Mouse (Mus musculus) lung, postnatal 10 days (tissue): ENCODE measurements around the gene Disc1.
A peak's percentile ranks its signal among the peaks of the same experiment; 100 is the strongest.

ENCODE experiments used
- DNase-seq: peaks from one replicate; pipeline ENCODE4 v3.0.0; 2021

The Disc1 gene

DNA sequence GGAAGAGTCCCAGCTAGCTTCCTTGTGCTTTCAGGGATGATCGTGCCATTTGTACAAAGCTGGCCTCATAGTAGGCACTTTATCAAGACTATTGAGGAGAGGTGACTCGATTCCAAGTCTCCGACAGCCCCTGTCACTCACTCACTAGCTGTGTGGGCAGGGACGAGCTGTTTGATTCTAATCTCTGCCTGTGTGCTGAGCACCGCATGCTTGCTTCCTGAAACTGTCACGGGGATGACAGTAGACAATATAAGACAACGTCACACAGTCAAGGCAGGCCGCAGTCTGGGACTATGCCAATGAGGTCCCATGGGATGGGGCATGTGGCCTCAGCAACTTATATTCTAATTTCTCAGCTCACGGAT is 13.6 kb downstream of the Disc1 start:
- peak; percentile 80 for DNase-seq

GRCm38 (mm10) chr8:125068146-125068905 is 14.3 kb downstream of the Disc1 start:
- no peak for DNase-seq

GRCm38 (mm10) chr8:125069304-125069703 is 15.3 kb downstream of the Disc1 start:
- no peak for DNase-seq

DNA sequence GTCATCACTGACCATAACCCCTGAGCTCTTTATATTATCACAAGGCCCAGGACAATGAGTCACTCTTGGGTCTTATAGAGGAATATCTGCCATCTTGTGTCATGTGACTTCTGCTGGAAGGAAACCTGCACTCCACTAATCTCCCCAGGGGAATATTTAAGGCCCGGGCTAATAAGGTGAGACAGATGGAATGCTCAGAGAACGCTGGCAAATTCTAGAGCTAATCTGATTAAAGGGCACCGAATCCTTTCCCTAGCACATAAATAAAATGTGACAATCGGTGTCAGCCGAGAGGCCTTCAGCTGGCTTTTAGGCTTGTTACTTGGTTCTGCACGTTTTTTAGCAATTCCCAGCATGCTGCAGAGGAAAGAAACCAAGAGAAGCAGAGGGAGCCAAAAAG is 15.7 kb downstream of the Disc1 start:
- no peak for DNase-seq

- no peak for DNase-seq
Measured at GRCm38 (mm10) chr8:125074141-125074540, 20.1 kb downstream of the Disc1 start.

DNA sequence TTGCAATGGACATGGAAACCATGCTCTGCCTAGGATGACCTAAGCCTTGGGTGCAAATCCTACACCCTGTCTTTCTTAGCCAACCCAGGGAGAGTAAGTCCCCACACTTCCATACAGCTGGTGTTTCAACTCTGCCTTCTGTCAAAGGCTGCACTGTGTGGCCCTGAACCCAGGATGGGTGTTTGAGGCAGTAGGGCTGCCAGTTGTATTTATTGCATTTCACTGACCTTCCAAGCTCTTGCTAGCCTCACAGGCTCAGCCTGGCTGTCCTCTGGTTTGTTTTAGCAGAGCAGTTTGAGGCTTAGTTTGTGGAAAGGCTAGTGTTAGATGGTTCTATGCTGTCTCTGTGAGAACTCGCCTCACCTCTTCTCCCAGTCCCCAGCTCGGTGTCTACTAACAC is 20.6 kb downstream of the Disc1 start:
- no peak for DNase-seq

DNA sequence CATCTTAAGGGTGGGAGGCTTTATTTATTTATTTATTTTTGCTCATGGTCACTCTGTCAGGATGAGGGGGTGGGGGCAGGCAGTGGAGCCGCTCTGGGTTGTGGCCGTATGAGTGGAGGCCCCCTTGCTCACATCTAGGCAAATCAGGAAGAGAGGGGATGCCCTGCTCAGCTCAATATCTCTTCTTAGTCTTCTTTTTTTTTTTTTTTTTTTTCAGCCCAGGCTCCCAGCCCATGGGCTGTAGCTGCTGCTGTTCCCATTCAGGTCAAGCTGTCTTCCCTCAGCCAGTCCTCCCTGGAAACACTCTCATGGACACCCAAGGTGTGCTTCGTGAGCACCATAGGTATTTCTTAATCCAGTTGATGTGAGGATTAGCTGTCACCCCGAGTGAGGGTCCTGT is 21.4 kb downstream of the Disc1 start:
- DNase-seq = no peak

DNA sequence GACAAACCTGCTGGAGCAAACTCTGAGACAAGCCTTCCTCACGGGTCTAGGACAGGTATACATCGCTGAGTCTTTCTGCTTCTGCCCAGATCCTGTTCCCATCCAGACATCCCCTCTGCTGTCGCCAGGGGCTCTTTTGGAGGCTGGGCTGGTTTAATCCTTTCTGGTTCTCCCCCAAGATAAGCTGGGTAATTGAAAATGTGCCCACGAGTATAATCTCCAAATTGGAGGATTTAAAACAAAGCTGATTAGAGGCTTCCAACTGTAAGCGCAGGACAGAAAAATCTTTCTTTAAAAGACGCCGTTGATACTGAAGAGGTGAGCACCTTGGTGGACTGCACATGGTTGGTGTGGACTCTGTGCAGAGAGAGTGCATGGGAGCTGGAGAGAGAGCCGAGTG is 23.3 kb downstream of the Disc1 start:
- no peak for DNase-seq

DNA sequence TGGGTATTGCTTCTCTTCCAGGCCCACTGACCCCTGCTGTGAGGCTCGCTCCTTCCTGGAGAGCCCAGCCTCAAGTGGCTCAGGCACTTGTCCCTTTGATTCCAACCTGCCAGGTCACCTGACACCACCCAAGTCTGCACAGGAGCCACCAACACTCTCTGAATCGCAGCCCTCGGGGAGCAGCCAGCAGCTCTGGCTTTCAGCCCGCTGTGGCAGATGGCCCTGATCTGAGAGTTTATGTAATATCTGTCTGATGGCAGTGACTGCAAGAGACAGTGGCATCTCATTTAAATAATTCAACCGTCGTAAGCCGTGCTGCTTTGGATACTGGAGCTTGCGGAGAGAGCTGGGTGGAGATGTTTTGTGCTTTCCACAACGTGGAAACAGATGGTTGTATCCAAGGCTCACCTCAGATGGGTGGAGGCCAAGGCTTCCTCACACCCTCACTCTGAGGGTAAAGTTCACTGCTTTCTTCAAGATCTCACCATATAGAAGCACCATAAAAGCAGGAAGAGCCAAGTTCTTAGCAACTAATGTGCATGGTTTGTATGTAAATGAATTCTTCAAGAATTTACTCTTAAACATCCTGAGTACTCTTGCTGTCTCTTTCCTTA is 24.9 kb downstream of the Disc1 start:
- peak; percentile 46 for DNase-seq

DNA sequence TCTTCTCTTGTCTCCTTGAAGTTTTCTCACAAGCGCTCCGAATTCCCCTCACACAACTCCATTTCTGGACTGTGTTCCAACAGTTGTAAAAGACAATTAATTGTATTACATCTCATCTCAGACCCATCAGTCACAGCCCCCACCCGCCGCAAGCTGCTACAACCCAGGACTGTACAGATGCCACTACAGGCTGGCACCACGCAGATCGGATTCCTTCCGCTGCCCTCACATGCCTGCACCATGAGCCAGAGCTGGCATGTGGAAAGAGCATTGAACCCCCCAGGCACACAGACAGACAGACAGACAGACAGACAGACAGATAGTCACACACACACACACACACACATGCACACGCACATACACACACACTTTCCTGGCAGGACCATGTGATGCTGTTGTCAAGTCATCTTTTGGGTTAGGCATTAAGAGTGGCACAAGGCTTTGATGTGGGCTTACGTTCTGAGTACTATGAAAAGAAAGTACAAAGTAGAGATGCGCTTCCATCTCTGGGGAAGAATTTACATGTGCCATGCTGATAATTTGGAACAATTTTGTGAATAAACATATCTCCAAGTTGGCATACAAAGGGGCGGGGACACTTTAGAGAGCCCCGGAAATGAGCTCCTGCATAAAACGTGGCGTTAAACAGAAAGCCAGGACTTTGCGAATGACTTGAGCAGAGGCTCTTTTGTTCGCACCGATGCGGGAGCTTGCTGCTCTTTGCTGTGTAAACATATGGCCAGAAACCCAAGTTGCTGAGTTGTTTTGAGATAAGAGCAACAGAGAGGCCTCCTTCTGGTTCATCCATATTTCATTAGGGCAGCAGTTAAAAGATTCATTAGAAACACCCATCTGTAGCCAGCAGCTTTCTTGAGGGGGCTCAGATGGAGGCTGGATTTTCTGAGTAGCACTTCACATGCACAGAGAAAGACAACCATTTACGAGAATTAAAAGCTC is 26.7 kb downstream of the Disc1 start:
- DNase-seq = no peak

GRCm38 (mm10) chr8:125083746-125084145 is 29.8 kb downstream of the Disc1 start:
- DNase-seq = peak; percentile 65

DNA sequence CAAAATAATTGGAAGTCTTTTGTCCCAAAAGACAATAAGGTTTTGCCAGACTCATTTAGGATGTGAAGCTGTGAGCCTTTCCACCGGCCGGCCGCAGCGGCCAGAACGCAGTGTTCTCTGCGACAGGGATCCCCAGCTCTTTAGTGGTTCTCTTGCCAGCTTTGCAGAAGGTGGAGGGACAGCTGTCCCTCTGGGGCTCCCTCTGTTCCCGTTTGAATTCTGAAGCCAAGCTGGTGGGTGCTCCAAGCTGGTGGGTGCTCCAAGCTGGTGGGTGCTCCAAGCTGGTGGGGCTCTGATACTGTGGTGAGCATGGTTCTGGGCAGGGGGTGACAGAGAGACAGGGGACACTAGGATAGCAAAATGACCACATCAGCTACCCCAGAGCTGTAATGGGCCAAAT is 30.5 kb downstream of the Disc1 start:
- DNase-seq = no peak

DNA sequence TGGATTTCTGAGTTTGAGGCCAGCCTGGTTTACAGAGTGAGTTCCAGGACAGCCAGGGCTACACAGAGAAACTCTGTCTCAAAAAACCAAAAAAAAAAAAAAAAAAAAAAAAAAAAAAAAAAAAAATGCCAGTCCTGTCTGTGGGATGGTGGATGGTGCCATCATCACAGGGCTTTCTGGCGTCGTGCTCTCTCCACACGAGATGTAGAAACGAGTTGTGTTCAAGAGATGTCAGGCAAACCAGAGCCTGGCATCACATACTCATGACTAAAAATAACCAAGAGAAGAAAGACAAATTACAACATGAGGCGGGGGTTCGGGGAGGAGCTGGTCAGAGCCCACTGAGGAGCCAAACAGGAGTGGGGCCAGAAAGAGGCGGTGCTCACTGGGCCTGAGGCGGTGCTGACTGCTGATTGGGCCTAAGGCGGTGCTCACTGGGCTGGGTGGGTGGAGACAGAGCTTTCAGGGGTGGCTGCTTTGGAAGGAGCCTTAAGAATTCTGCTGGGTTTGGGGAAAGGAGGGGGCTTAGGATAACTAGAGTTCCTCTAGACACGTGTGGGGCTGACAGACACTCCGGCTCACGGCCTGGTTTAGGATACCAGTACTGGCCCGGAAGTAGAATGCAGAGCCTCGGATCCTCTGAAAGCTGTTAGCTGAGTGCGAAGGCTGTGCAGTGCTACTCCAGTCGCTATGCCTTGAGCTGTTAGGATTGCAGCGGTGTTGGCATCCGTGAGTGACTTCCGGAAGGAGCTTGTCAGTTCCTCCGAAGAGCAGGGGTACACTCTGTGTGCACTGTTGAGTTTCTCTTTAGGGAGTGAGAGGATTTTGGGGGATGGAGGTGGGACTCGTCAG is 37.1 kb downstream of the Disc1 start:
- DNase-seq = peak; percentile 92

DNA sequence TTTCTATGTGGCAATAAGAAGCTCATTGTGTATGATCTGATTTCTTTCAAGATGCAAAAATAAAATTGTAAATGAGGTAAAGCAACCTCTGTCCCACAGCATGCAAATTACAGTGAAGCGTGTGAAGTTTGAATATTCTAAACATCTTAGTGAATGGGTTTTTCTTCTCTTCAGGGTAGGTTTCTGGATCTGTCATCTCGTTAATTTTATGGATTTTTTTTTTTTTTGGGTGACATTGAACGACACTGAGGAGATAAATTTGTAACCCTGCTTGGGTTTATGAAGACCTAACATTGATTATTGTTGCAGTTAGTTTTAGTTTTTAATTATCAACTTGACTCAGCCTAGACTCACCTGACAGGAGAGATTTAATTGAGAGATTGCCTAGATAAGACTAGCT is 43.1 kb downstream of the Disc1 start:
- no peak for DNase-seq

GRCm38 (mm10) chr8:125098050-125098449 is 44.1 kb downstream of the Disc1 start:
- DNase-seq = no peak

DNA sequence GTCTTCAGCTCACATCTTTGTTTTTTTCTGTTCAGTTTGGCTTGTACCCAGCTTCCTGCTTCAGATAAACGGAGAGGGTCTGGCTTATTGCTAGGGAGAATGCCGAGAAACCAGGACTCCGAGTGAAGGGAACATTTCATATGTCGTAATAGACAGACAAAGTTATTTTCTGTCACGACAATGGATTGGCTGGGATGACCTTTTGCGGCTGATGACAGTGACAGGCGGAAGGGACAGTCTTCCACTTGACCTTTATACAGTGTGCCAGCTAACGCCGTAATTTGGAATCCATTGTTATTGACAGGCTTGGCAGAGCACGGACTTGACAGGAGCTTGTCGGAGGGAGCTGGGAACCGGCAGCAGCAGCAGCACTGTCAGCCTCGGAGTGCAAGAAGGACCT is 48.3 kb downstream of the Disc1 start:
- peak; percentile 66 for DNase-seq

- DNase-seq = no peak
Measured at GRCm38 (mm10) chr8:125113171-125113570, 59.2 kb downstream of the Disc1 start.

DNA sequence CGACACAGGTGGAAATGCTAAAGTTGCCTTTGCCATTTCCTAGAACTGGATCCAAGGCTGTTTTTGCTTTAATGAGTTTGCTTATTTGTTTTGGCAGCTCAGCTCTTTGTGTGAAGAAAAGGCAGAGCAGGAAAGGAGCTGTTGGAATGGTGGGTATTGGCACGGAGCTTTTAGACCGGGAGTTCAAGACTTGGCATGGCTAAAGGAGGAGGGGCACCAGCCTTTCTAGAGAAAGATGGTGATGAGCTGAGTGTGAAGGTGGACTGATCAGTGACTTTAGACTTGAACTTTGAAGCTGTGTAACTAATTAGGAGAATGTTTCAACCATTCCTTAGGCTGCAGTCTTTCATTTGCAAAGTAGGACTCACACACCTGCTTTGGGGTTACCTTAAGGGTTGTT is 59.8 kb downstream of the Disc1 start:
- no peak for DNase-seq

- DNase-seq = no peak
Measured at GRCm38 (mm10) chr8:125115321-125115720, 61.3 kb downstream of the Disc1 start.

DNA sequence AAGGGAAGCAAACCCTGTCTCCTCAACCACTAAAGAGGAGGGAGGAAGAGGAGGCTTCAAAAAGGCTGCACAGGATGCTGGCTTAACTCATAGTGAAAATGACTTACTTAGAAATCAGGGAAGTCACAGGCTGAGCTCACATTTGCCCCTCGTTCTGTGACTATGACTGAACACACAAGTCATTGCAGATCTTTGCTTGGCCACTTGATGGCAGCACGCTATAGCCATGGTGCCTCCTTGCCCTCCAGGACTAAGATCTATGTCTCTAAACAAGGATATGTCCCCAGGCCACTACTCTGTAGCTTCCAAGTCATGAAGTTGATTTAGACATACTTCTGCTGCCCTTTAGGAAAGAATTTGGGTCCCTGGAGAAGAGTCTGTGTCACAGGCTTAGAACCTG is 62.6 kb downstream of the Disc1 start:
- DNase-seq = peak; percentile 76

DNA sequence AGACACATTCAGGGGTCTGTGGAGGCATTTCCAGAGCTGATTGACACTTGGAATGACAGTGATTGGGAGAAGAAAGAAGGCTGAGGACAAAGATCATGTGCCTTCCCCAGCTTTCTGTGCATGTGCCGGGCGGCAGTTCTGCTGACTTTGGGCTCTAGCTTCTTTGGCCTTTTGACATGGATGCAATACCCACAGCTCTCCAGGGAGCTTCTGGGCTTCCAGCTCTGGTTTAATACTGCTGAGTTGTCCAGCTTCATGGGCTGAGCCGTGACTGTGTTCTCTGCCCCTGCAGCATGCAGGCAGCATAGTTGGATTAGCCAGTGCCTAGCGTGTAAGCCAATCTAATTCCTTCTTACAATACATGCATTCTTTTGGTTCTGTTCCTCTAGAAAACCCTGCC is 72.5 kb downstream of the Disc1 start:
- no peak for DNase-seq

GRCm38 (mm10) chr8:125127621-125128020 is 73.6 kb downstream of the Disc1 start:
- no peak for DNase-seq

- peak; percentile 68 for DNase-seq
Measured at GRCm38 (mm10) chr8:125128305-125128704, 74.3 kb downstream of the Disc1 start.
